Mouse (Mus musculus): ENCODE measurements around the gene St3gal5. TPM values are rescaled to one million over a fixed set of nuclear protein-coding genes. Genes with fewer than 3 reads are reported as not detected.

The St3gal5 gene
- polyA plus RNA-seq, 1 experiment from 2014 or later, result 42.4 TPM

DNA sequence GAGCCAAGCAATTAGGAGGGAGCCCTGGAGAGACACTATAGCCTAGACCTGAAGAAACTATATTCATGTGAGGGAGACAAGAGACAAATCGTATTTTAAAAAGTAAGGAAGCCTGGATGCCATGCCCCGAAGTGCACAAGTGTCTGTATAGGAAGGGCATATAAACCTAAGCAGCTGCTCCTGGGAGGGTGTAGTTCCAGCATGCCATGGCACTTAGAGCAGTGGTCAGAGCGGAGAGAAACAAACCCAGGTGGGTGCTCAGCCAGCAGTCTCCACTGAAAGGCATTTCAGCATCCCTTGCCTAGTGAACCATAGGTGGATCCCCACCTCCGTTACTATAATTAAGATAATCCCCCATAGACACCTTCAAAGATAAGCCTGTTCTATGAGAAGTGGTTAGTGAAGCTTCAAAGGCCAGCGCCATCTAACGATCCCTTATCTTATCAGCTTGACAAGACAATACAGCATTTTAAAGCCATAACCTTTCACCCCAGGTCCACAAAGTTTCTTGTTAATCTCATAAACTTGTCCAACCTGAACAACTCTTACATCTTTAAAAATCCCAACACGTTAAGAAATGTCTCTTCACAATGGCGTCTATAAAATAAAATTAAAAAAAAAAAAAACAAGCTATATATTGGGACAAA, 20.1 kb downstream of the St3gal5 start:
- H3K9ac ChIP-seq (replicated peaks), result no peak overlapping the region
- WGBS, result 68% methylated on average over 8 of the region's 8 CpGs
- no peaks in the 10 kb centered on the region for H3K27me3 ChIP-seq
- H3K36me3 ChIP-seq, result no peaks in the 10 kb centered on the region
- no peak overlapping the region for H3K4me2 ChIP-seq (replicated peaks)
- 0 out of 2 replicates have a peak, but pooled peaks cover 2% of the 10 kb centered on the region for H3K4me1 ChIP-seq (replicated peaks)
- no peak overlapping the region for H3K27ac ChIP-seq
- no peaks in the 10 kb centered on the region for H3K9me3 ChIP-seq
- H3K4me3 ChIP-seq (replicated peaks), result no peak overlapping the region
- no peak for ATAC-seq

DNA sequence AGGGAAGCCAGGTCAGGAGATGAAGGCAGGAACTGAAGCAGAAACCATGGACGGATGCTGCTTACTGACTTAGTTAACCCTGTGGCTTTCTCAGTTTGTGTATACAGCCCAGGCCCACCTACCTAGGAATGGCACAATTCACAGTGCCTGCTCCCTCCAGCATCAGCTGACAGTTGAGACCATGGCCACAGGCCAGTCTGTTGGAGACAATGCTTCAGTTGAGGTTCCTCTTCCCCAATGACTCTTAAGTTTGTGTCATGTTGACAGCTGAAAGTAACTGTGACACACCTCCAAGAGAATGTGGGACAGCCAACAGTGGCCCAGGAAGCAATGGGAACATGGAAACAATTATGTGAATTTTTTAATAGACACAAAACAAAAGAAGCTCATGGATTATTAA, 22.5 kb downstream of the St3gal5 start:
- Histone ChIP-seq H3K27me3 (no peaks in the 10 kb centered on the region), H3K4me2 (replicated peaks) (no peak overlapping the region), H3K4me3 (replicated peaks) (no peak overlapping the region), H3K36me3 (no peaks in the 10 kb centered on the region), H3K9ac (replicated peaks) (no peak overlapping the region), H3K27ac (no peak overlapping the region), H3K9me3 (no peaks in the 10 kb centered on the region), H3K4me1 (replicated peaks) (no peaks in the 10 kb centered on the region)
- 86% methylated on average over 1 of the region's 1 CpGs for WGBS
- ATAC-seq, result no peak

DNA sequence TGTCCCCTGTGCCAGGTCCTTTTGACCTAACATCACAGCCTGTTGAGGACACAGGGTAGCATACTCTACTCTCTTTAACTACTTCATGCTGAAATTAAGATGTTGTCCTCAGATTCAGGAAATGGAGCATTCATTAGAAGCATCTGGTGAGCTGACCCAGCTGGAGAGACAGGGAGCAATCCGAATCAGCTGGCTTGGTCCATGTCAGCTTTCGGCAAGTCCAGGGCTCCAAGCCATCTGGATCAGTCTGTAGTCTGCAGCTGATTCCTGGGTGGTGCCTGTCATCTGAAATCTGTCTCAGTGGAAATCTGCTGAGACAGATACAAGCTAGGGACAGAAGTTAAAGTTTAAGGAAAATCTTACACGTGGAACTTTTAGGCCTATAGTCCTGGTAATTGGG, 23.9 kb downstream of the St3gal5 start:
- H3K9me3 ChIP-seq, result no peaks in the 10 kb centered on the region
- no peaks in the 10 kb centered on the region for H3K4me1 ChIP-seq (replicated peaks)
- no peaks in the 10 kb centered on the region for H3K27me3 ChIP-seq
- H3K4me2 ChIP-seq (replicated peaks), result no peak overlapping the region
- H3K4me3 ChIP-seq (replicated peaks), result no peak overlapping the region
- H3K9ac ChIP-seq (replicated peaks), result no peak overlapping the region
- no peaks in the 10 kb centered on the region for H3K36me3 ChIP-seq
- 78% methylated on average over 3 of the region's 3 CpGs for WGBS
- no peak overlapping the region for H3K27ac ChIP-seq
- ATAC-seq, result no peak

DNA sequence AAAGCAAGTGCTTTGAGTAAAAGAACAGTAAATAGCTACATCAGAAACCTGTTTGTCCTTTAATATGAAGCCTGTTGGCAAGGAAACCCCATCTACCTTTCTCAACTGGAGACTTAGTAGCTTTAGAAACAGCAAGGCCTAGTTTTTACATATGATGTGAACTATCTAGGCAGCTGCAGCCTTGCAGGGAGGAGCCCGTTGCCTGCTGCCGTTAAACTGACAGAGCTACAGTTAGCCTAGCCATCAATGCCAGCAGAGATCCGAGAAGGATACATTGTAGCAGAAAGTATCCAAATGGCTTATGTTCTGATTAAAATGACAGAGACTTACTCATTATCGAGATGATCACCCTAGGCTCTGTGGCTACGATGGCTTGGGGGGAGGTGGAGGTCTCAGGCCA, 25.1 kb downstream of the St3gal5 start:
- H3K36me3 ChIP-seq, result no peaks in the 10 kb centered on the region
- no peaks in the 10 kb centered on the region for H3K9me3 ChIP-seq
- 93% methylated on average over 5 of the region's 5 CpGs for WGBS
- H3K27ac ChIP-seq, result no peak overlapping the region
- no peak for ATAC-seq
- H3K27me3 ChIP-seq, result no peaks in the 10 kb centered on the region
- no peak overlapping the region for H3K9ac ChIP-seq (replicated peaks)
- no peak overlapping the region for H3K4me3 ChIP-seq (replicated peaks)
- H3K4me1 ChIP-seq (replicated peaks), result no peaks in the 10 kb centered on the region
- H3K4me2 ChIP-seq (replicated peaks), result no peak overlapping the region

DNA sequence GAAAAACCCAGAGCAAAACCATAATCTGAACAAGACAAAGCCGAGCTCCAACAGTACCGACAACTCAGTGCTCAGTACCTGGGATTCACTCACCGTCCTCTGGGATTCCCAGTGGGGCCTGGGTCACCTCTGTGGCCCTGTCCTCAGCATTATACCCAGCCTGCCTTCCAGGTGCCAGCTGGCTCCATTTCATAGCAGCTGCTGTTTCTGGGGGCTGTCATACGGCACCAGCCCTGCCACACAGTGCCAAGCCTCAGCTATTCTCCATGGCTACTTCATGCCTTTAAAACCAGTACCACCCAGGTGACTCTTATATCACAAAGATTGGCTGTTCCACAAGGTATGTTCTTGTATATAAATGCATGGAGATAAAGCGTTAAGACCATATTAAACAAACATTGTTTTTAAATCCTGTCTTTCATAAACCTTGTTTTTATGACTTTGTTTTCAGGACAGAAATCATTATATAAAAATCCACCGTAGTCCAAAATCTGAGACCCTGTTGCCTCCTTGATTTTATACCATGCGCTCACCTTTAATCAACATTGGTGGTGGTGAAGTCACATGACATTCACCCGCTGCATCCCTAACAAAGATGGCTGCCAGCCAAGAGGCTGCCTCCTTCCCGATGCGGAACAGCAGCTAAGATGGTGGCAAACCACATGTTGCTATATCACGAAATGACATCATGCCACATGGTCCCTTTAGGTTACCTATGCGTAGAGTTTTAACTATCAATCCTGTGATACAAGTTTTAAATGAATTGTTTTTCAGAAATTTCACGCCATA, 27.1 kb downstream of the St3gal5 start:
- Histone ChIP-seq H3K27me3 (no peaks in the 10 kb centered on the region), H3K4me3 (replicated peaks) (no peak overlapping the region), H3K36me3 (peaks cover 13% of the 10 kb centered on the region), H3K4me2 (replicated peaks) (no peak overlapping the region), H3K4me1 (replicated peaks) (no peaks in the 10 kb centered on the region), H3K9ac (replicated peaks) (no peak overlapping the region), H3K27ac (no peak overlapping the region), H3K9me3 (no peaks in the 10 kb centered on the region)
- 91% methylated on average over 13 of the region's 13 CpGs for WGBS
- no peak for ATAC-seq

DNA sequence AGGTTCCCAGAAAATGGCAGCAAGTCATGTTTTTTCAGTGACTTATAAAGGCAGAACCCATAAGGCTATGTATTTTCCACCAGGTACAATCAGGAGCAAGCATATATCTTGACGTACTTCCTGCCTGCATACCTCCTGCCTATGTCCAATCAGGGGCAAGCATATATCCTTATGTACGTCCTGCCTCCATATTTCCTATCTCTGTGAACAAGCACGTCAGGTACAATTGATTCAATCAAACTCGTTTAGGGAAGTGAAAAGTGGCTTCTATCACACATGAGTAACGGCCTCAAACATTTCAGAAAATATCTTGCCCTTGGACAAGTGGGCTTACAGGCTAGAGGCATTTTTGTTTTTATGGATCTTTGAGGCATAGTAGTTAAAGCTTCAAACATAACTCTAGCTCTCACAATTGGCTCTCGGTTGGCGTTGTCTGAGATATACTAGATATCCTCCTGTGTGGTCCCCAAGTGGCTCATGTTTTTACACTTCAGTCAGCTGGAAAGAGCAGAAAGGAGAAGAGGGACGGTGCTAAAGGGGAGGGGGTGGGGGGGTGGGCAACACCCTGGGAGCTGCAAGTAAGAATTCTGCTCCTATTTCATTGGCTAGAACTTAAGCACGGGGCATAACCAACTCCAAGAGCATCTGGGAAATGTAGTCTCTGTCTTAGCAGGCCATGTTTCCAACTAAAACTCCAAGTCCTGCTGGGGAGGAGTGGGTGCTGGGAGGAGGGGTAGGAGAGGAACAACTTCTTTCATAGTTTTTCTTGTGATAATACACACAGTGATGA, 28.9 kb downstream of the St3gal5 start:
- WGBS, result 84% methylated on average over 9 of the region's 9 CpGs
- no peaks in the 10 kb centered on the region for H3K27me3 ChIP-seq
- no peaks in the 10 kb centered on the region for H3K4me1 ChIP-seq (replicated peaks)
- H3K4me3 ChIP-seq (replicated peaks), result no peak overlapping the region
- H3K36me3 ChIP-seq, result peaks cover 26% of the 10 kb centered on the region
- no peak overlapping the region for H3K27ac ChIP-seq
- ATAC-seq, result no peak
- H3K9me3 ChIP-seq, result no peaks in the 10 kb centered on the region
- no peak overlapping the region for H3K4me2 ChIP-seq (replicated peaks)
- H3K9ac ChIP-seq (replicated peaks), result no peak overlapping the region

DNA sequence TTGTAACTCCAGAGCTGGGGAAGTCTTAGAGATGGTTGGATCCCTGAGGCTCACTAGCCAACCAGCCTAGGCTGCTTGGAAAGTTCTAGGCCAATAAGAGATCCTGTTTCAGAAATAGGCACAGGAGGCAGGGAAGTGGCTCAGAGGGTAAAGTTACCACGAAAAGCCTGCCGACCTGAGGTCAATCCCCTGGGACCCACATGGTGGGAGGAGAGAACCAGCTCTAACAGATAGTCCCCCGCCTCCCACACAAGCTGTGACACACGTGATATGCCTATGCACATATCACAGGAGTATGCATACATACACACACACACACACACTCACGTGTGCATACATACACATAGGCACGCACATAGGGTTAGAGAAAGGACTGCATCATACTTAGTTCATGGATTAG, 32.7 kb downstream of the St3gal5 start:
- Histone ChIP-seq H3K36me3 (peaks cover 58% of the 10 kb centered on the region), H3K27me3 (no peaks in the 10 kb centered on the region), H3K9ac (replicated peaks) (no peak overlapping the region), H3K4me1 (replicated peaks) (no peaks in the 10 kb centered on the region), H3K9me3 (no peaks in the 10 kb centered on the region), H3K4me2 (replicated peaks) (no peak overlapping the region), H3K27ac (no peak overlapping the region), H3K4me3 (replicated peaks) (no peak overlapping the region)
- 81% methylated on average over 6 of the region's 6 CpGs for WGBS
- no peak for ATAC-seq

DNA sequence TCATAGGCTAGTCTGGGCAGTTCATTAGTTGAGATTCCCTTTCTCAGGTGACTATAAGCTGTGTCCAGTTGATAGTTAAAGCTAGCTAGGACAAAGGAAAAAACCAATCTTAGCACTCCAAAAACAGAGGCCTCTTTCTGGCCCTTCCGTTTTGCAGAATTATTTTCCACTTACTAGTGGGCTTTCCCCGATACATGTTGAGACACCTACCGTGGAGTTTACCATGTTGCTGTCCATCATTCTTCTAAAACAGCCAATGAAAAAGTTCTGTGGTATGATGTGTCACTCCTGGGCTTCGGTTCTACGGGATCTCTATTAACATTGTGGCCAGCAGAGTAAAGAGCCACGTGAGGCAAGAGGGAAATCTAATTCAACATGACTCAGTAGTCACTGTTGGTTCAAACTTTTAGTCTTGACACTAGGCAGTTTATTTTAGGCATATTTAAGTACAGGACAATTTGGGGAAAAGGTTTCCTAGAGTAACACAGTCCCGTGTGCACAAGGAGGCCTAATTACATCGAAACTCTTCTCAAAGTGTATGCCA, 35.4 kb downstream of the St3gal5 start:
- no peak for ATAC-seq
- no peaks in the 10 kb centered on the region for H3K9me3 ChIP-seq
- no peak overlapping the region for H3K9ac ChIP-seq (replicated peaks)
- no peak overlapping the region for H3K4me2 ChIP-seq (replicated peaks)
- H3K27me3 ChIP-seq, result no peaks in the 10 kb centered on the region
- 98% methylated on average over 8 of the region's 8 CpGs for WGBS
- peaks cover 58% of the 10 kb centered on the region for H3K36me3 ChIP-seq
- no peaks in the 10 kb centered on the region for H3K4me1 ChIP-seq (replicated peaks)
- H3K4me3 ChIP-seq (replicated peaks), result no peak overlapping the region
- no peak overlapping the region for H3K27ac ChIP-seq

DNA sequence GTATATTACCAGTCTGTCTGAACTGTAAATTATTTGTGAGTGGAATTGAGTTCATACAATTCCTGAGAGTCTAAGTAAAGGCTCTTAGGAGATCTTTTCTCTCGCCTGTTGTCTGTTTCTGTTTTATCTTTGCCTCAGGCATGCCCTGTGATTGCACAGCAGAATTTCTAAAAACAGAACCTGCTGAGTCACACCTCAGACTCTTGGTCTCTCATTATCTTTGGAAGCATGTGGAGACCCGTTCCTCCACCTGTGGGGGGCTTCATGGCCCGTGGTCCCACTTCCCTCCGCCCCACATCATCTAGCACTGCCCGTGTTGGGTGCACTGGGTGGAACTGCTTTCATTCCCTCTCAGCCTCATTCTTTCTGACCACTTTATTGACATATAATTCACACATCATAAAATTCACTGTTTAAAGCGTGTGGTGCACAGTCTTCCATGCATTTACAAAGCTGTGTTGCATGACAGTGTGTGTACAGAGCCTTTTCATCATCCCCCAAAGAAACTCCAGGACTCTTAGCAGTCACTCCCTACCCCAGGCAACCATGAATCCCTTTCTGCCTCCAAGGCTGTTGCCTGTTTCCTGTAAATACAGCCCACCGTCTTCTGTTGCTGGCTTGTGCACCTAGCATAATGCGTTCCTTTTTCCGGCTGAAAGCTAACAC, 37.6 kb downstream of the St3gal5 start:
- H3K4me1 ChIP-seq (replicated peaks), result no peaks in the 10 kb centered on the region
- H3K36me3 ChIP-seq, result peaks cover 43% of the 10 kb centered on the region
- 87% methylated on average over 9 of the region's 9 CpGs for WGBS
- H3K9me3 ChIP-seq, result no peaks in the 10 kb centered on the region
- no peak overlapping the region for H3K4me2 ChIP-seq (replicated peaks)
- no peak for ATAC-seq
- H3K27ac ChIP-seq, result no peak overlapping the region
- H3K9ac ChIP-seq (replicated peaks), result no peak overlapping the region
- no peaks in the 10 kb centered on the region for H3K27me3 ChIP-seq
- H3K4me3 ChIP-seq (replicated peaks), result no peak overlapping the region

DNA sequence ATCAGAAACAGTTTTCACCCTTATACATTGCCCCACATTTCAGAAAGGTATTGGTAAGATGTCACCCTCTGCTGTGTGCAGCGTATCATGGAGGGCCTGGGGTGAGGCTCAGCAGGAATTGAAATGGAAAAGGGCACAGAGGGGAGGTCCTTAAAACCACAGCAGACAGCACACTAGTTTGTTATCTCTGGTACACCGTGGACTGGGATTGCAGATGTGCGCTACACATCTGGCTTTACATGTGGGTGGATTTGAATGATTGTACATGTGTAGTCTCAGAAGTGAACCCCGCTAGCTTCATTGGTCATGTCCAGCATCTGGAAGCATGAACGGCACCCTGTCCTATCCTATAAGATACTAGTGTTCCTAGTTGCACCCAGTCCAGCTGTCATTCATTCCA, 38.6 kb downstream of the St3gal5 start:
- H3K27me3 ChIP-seq, result no peaks in the 10 kb centered on the region
- no peak overlapping the region for H3K9ac ChIP-seq (replicated peaks)
- ATAC-seq, result no peak
- no peaks in the 10 kb centered on the region for H3K4me1 ChIP-seq (replicated peaks)
- H3K27ac ChIP-seq, result no peak overlapping the region
- 95% methylated on average over 5 of the region's 5 CpGs for WGBS
- H3K4me3 ChIP-seq (replicated peaks), result no peak overlapping the region
- H3K36me3 ChIP-seq, result peaks cover 36% of the 10 kb centered on the region
- H3K4me2 ChIP-seq (replicated peaks), result no peak overlapping the region
- no peaks in the 10 kb centered on the region for H3K9me3 ChIP-seq

DNA sequence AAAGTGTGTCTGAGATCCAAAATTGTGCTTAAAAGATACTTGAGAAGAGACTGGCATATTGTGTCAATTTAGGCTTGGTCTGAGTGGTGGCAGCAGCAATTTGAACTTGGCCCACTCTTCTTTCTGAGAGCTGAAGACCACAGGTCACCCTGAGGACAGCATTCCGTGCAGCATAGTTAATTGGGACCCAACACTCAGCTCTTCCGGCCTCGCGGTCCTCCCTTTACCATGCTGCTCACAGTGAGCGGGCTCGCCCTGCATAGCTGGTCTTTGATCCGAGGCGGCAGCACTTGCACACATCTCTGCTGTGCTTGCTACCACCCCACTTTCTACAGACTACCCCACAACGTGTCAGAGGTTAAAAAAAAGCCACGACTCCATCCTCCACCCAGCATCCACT, 39.2 kb downstream of the St3gal5 start:
- WGBS, result 84% methylated on average over 10 of the region's 10 CpGs
- Histone ChIP-seq H3K27ac (no peak overlapping the region), H3K27me3 (no peaks in the 10 kb centered on the region), H3K4me3 (replicated peaks) (no peak overlapping the region), H3K4me2 (replicated peaks) (no peak overlapping the region), H3K9me3 (no peaks in the 10 kb centered on the region), H3K9ac (replicated peaks) (no peak overlapping the region), H3K4me1 (replicated peaks) (no peaks in the 10 kb centered on the region), H3K36me3 (peaks cover 34% of the 10 kb centered on the region)
- no peak for ATAC-seq
